23 mouse cellular contexts compared by ENCODE assay signal in genomic region chr8:88511061-88511460, GRCm38 (mm10). TPM values are rescaled to one million over a fixed set of nuclear protein-coding genes. Genes with fewer than 3 reads are reported as not detected.
DNase-seq lines count a peak whose midpoint lies in the region; ATAC-seq lines count a peak whose summit lies in the region.
"Had no signal": no experiment of that assay in that cellular context is flagged by ENCODE, and none has a peak within 500 bp of the region (broad histone marks: within the 10 kb centered on the region; RNA-seq: fewer than 3 reads in every experiment).

No protein-coding gene starts in this region.

- no peaks in the 10 kb centered on the region for H3K36me3 ChIP-seq in hindbrain, embryonic 10.5 days
- H3K36me3 ChIP-seq in hindbrain, embryonic 13.5 days, result no peaks in the 10 kb centered on the region
- no peaks in the 10 kb centered on the region for H3K36me3 ChIP-seq in midbrain, embryonic 10.5 days
- H3K36me3 ChIP-seq in midbrain, embryonic 14.5 days (ENCODE audit: control insufficient read depth, insufficient read depth, low read length), result no peaks in the 10 kb centered on the region
- H3K36me3 ChIP-seq: embryonic facial prominence, embryonic 10.5 days; embryonic facial prominence, embryonic 12.5 days; forebrain, embryonic 15.5 days; G1E had no signal

- H3K4me3 ChIP-seq in hindbrain, embryonic 10.5 days, result no peak overlapping the region
- H3K4me3 ChIP-seq in hindbrain, embryonic 13.5 days, result no peak overlapping the region
- no peak overlapping the region for H3K4me3 ChIP-seq in midbrain, embryonic 10.5 days
- no peak overlapping the region for H3K4me3 ChIP-seq in midbrain, embryonic 14.5 days (replicated peaks; ENCODE audit: low read depth, low read length)
- H3K4me3 ChIP-seq: embryonic facial prominence, embryonic 10.5 days; embryonic facial prominence, embryonic 12.5 days; forebrain, embryonic 13.5 days; forebrain, embryonic 15.5 days had no signal

- H3K27ac ChIP-seq in hindbrain, embryonic 10.5 days, result peak overlapping the region; percentile 77
- no peak overlapping the region for H3K27ac ChIP-seq in hindbrain, embryonic 13.5 days
- H3K27ac ChIP-seq in midbrain, embryonic 10.5 days (replicated peaks), result 0 out of 2 replicates have a peak overlapping the region, but pooled peaks have one; percentile 3
- H3K27ac ChIP-seq in midbrain, embryonic 14.5 days (replicated peaks; ENCODE audit: low read depth, low read length), result no peak overlapping the region
- H3K27ac ChIP-seq: embryonic facial prominence, embryonic 10.5 days; embryonic facial prominence, embryonic 12.5 days; forebrain, embryonic 13.5 days; forebrain, embryonic 15.5 days had no signal

- no peak overlapping the region for H3K4me2 ChIP-seq in hindbrain, embryonic 13.5 days
- no peak overlapping the region for H3K4me2 ChIP-seq in midbrain, embryonic 14.5 days (ENCODE audit: low read length)
- H3K4me2 ChIP-seq: embryonic facial prominence, embryonic 12.5 days; forebrain, embryonic 13.5 days; forebrain, embryonic 15.5 days had no signal

- H3K9me3 ChIP-seq in hindbrain, embryonic 10.5 days, result no peaks in the 10 kb centered on the region
- H3K9me3 ChIP-seq in hindbrain, embryonic 13.5 days, result no peaks in the 10 kb centered on the region
- H3K9me3 ChIP-seq in midbrain, embryonic 10.5 days (replicated peaks), result peaks cover 3% of the 10 kb centered on the region; the same call in 1 of the 2 replicates
- H3K9me3 ChIP-seq in midbrain, embryonic 14.5 days (ENCODE audit: control insufficient read depth, low read length), result no peaks in the 10 kb centered on the region; the same call in 1 of the 2 replicates
- H3K9me3 ChIP-seq: embryonic facial prominence, embryonic 10.5 days; embryonic facial prominence, embryonic 12.5 days; forebrain, embryonic 13.5 days; forebrain, embryonic 15.5 days had no signal

- H3K9ac ChIP-seq in hindbrain, embryonic 13.5 days, result no peak overlapping the region
- no peak overlapping the region for H3K9ac ChIP-seq in midbrain, embryonic 14.5 days (replicated peaks; ENCODE audit: low read length)
- H3K9ac ChIP-seq: embryonic facial prominence, embryonic 12.5 days; forebrain, embryonic 13.5 days; forebrain, embryonic 15.5 days; forebrain, postnatal 0 days had no signal

- H3K27me3 ChIP-seq in hindbrain, embryonic 10.5 days (ENCODE audit: insufficient read depth, poor library complexity, severe bottlenecking), result peaks cover 29% of the 10 kb centered on the region
- H3K27me3 ChIP-seq in hindbrain, embryonic 13.5 days, result peaks cover 8% of the 10 kb centered on the region; the same call in 1 of the 2 replicates
- peaks cover 35% of the 10 kb centered on the region for H3K27me3 ChIP-seq in midbrain, embryonic 10.5 days (ENCODE audit: low read depth, poor library complexity, severe bottlenecking)
- no peaks in the 10 kb centered on the region for H3K27me3 ChIP-seq in midbrain, embryonic 14.5 days (ENCODE audit: control insufficient read depth, insufficient read depth, low read length)
- H3K27me3 ChIP-seq: forebrain, embryonic 15.5 days had no signal

- peak; percentile 73 to 80 for DNase-seq in cerebellum, postnatal 10 days
- no peak for DNase-seq in cerebellum, postnatal 25 days
- no peak for DNase-seq in hindbrain, embryonic 10.5 days (ENCODE audit: low spot score)
- DNase-seq in midbrain, embryonic 10.5 days (ENCODE audit: low spot score), result no peak
- DNase-seq in midbrain, embryonic 14.5 days, result no peak
- DNase-seq: adrenal gland, adult 8-10 months; adrenal gland, postnatal 14 days; adrenal gland, postnatal 36 days; B cell, adult 2 months; cerebellum, adult 11 months; cerebellum, adult 18-20 months; cerebellum, adult 8-10 months; cerebellum, adult 9-11 months; forebrain, postnatal 0 days had no signal

- WGBS in hindbrain, embryonic 10.5 days, result 84% methylated on average over 5 of the region's 5 CpGs
- 87% methylated on average over 5 of the region's 5 CpGs for WGBS in hindbrain, embryonic 13.5 days
- 87% methylated on average over 5 of the region's 5 CpGs for WGBS in midbrain, embryonic 10.5 days
- 80% methylated on average over 5 of the region's 5 CpGs for WGBS in midbrain, embryonic 14.5 days

- no peak for ATAC-seq in hindbrain, embryonic 13.5 days (ENCODE audit: low FRiP score)
- no peak for ATAC-seq in midbrain, embryonic 14.5 days (ENCODE audit: low FRiP score, low TSS enrichment)
- ATAC-seq: activated CD4-positive, CD25-positive, alpha-beta regulatory T cell, adult 4 months; CD4-positive, CD25-positive, alpha-beta regulatory T cell, adult 4 months; forebrain, embryonic 13.5 days; forebrain, embryonic 15.5 days; forebrain, postnatal 0 days; Patski had no signal

- H3K4me1 ChIP-seq in hindbrain, embryonic 10.5 days (replicated peaks), result peaks cover 30% of the 10 kb centered on the region
- H3K4me1 ChIP-seq in hindbrain, embryonic 13.5 days (replicated peaks), result peaks cover 17% of the 10 kb centered on the region
- peaks cover 23% of the 10 kb centered on the region for H3K4me1 ChIP-seq in midbrain, embryonic 10.5 days
- peaks cover 10% of the 10 kb centered on the region for H3K4me1 ChIP-seq in midbrain, embryonic 14.5 days (ENCODE audit: control insufficient read depth, insufficient read depth, low read length)

RNA-seq across cellular contexts. Expression of gene Nkd1, which starts 10.1 kb away (rescaled TPM):
- polyA plus RNA-seq in hindbrain, embryonic 10.5 days (2016; fragmentation: Nextera tagmentation; extraction: Ambion mirVana), result 124 and 125 TPM in 2 replicates
- polyA plus RNA-seq in hindbrain, embryonic 13.5 days (2015; fragmentation: Nextera tagmentation; extraction: Ambion mirVana), result 53.8 and 76.0 TPM in 2 replicates
- 72.3 and 80.1 TPM in 2 replicates for polyA plus RNA-seq in midbrain, embryonic 10.5 days (2016; fragmentation: Nextera tagmentation; extraction: Ambion mirVana)
- polyA plus RNA-seq in midbrain, embryonic 14.5 days (2014; fragmentation: Nextera tagmentation; extraction: Ambion mirVana), result 46.2 and 66.4 TPM in 2 replicates
- polyA plus RNA-seq: activated CD4-positive, CD25-positive, alpha-beta regulatory T cell, adult 4 months; CD4-positive, CD25-positive, alpha-beta regulatory T cell, adult 4 months; G1E had no signal

Comparison
In these comparisons a context has a peak if more than half of its experiments do, and no peak if none do; other contexts are left out.
1. DNase-seq: peak in cerebellum, postnatal 10 days (2 of 2); none in cerebellum, postnatal 25 days (0 of 2), hindbrain, embryonic 10.5 days (single experiment), midbrain, embryonic 10.5 days (single experiment) and midbrain, embryonic 14.5 days (single experiment).
2. H3K27ac ChIP-seq: peak in hindbrain, embryonic 10.5 days (single experiment) and midbrain, embryonic 10.5 days (single experiment); none in hindbrain, embryonic 13.5 days (single experiment) and midbrain, embryonic 14.5 days (single experiment).